Mouse (Mus musculus): ENCODE data around the gene Gapdh.

GRCm38 (mm10) chr6:125153682-125154081 is 12.6 kb downstream of the Gapdh start:
- TF ChIP-seq POLR2A (IDR thresholded peaks at IDR 0.05; ENCODE audit: borderline replicate concordance, low read depth, low read length) = no peak
- no peak for TF ChIP-seq CTCF (IDR thresholded peaks at IDR 0.05; ENCODE audit: low read depth, low read length)
